ENCODE assay signal across 21 mouse cellular contexts in genomic region chr17:28572521-28572920, GRCm38 (mm10). TPM values are rescaled to one million over a fixed set of nuclear protein-coding genes. Genes with fewer than 3 reads are reported as not detected.
"Had no signal": no experiment of that assay in that cellular context is flagged by ENCODE, and none has a peak within 500 bp of the region (broad histone marks: within the 10 kb centered on the region; RNA-seq: fewer than 3 reads in every experiment).

No protein-coding gene starts in this region.

- DNase-seq: gastrocnemius, adult 2 months; gastrocnemius, postnatal 10 days; gastrocnemius, postnatal 25 days; heart, adult 18-20 months; heart, postnatal 10 days; heart, postnatal 4 days; kidney, adult 18-20 months; kidney, postnatal 10 days; kidney, postnatal 25 days; kidney, postnatal 4 days; liver had no signal

RNA-seq across cellular contexts. Expression of gene Lhfpl5, which starts 2.9 kb away (rescaled TPM):
- total RNA-seq: gastrocnemius, adult 2 months; gastrocnemius, postnatal 10 days; gastrocnemius, postnatal 25 days; gastrocnemius, postnatal 4 days; granulocyte monocyte progenitor cell, adult 5-6 weeks; heart, adult 18-20 months; heart, adult 8-10 months; heart, postnatal 10 days; heart, postnatal 25 days; heart, postnatal 4 days had no signal

RNA-seq across cellular contexts. Expression of gene Clps, which starts 12.0 kb away (rescaled TPM):
- total RNA-seq: gastrocnemius, adult 2 months; gastrocnemius, postnatal 10 days; gastrocnemius, postnatal 25 days; gastrocnemius, postnatal 4 days; granulocyte monocyte progenitor cell, adult 5-6 weeks; heart, adult 18-20 months; heart, adult 8-10 months; heart, postnatal 10 days; heart, postnatal 25 days; heart, postnatal 4 days; layer of hippocampus, adult 2 months; layer of hippocampus, postnatal 10 days; layer of hippocampus, postnatal 25 days; left cerebral cortex, adult 2 months; left cerebral cortex, postnatal 14 days; left cerebral cortex, postnatal 36 days had no signal

RNA-seq across cellular contexts. Expression of gene Clpsl2, which starts 23.3 kb away (rescaled TPM):
- total RNA-seq: gastrocnemius, adult 2 months; gastrocnemius, postnatal 10 days; gastrocnemius, postnatal 25 days; gastrocnemius, postnatal 4 days; granulocyte monocyte progenitor cell, adult 5-6 weeks; heart, adult 18-20 months; heart, adult 8-10 months; heart, postnatal 10 days; heart, postnatal 25 days; heart, postnatal 4 days; layer of hippocampus, adult 2 months; layer of hippocampus, postnatal 10 days; layer of hippocampus, postnatal 25 days; left cerebral cortex, adult 2 months; left cerebral cortex, postnatal 14 days; left cerebral cortex, postnatal 36 days had no signal

RNA-seq across cellular contexts. Expression of gene Armc12, which starts 41.9 kb away (rescaled TPM):
- total RNA-seq: gastrocnemius, adult 2 months; gastrocnemius, postnatal 10 days; gastrocnemius, postnatal 25 days; gastrocnemius, postnatal 4 days; granulocyte monocyte progenitor cell, adult 5-6 weeks; heart, adult 18-20 months; heart, adult 8-10 months; heart, postnatal 10 days; heart, postnatal 25 days; heart, postnatal 4 days; layer of hippocampus, adult 2 months; layer of hippocampus, postnatal 10 days; layer of hippocampus, postnatal 25 days; left cerebral cortex, adult 2 months; left cerebral cortex, postnatal 14 days; left cerebral cortex, postnatal 36 days had no signal
